Mouse (Mus musculus) forebrain, embryonic 11.5 days (tissue): ENCODE measurements around the gene Irx5. TPM values are rescaled to one million over a fixed set of nuclear protein-coding genes. Genes with fewer than 3 reads are reported as not detected.

Source experiments
- ATAC-seq: fragments of 200-750 bp; cut with Nextera tagmentation; replicated peaks from 2 replicates; pipeline ENCODE4 v1.8.0; 2017; ENCODE audit warnings: moderate TSS enrichment; ENCODE audit not compliant: low FRiP score
- DNase-seq: peaks from one replicate; pipeline ENCODE4 v3.0.0-alpha.2; 2017; ENCODE audit warnings: low spot score
- H3K27ac ChIP-seq: fragments of 300-500 bp; sonication (generic); 2 replicates; pipeline ENCODE4 v1.5.1; 2014; ENCODE audit warnings: low read depth, low read length
- H3K27me3 ChIP-seq: fragments of 300-500 bp; sonication (generic); 2 replicates; pipeline ENCODE4 v1.6.1; 2014; ENCODE audit warnings: mild to moderate bottlenecking, low read length, mixed read lengths; ENCODE audit not compliant: control insufficient read depth, insufficient read depth
- H3K36me3 ChIP-seq: fragments of 300-500 bp; sonication (generic); 2 replicates; pipeline ENCODE4 v1.6.1; 2014; ENCODE audit warnings: mild to moderate bottlenecking, low read length, moderate library complexity, mixed read lengths; ENCODE audit not compliant: control insufficient read depth, insufficient read depth
- H3K4me1 ChIP-seq: fragments of 300-500 bp; sonication (generic); replicated peaks from 2 replicates; pipeline ENCODE4 v1.6.1; 2014; ENCODE audit warnings: low read length, mixed read lengths; ENCODE audit not compliant: control insufficient read depth, insufficient read depth
- H3K4me2 ChIP-seq: fragments of 300-500 bp; sonication (generic); 2 replicates; pipeline ENCODE4 v1.6.1; 2014; ENCODE audit warnings: low read depth, mild to moderate bottlenecking, low read length, moderate library complexity, mixed read lengths; ENCODE audit not compliant: severe bottlenecking
- H3K4me3 ChIP-seq: fragments of 300-500 bp; sonication (generic); 2 replicates; pipeline ENCODE4 v1.5.1; 2014; ENCODE audit warnings: low read depth, low read length
- H3K9ac ChIP-seq: fragments of 300-500 bp; sonication (generic); 2 replicates; pipeline ENCODE4 v1.6.1; 2014; ENCODE audit warnings: low read length
- H3K9me3 ChIP-seq: fragments of 300-500 bp; sonication (generic); 2 replicates; pipeline ENCODE4 v1.6.1; 2016; ENCODE audit warnings: low read length, mixed read lengths; ENCODE audit not compliant: control insufficient read depth
- WGBS: fragments of 180-500 bp; shearing (Covaris S2); extraction: QIAGEN DNeasy Blood & Tissue Kit; methylation state at CpG from one replicate; pipeline ENCODE4 v1.1.7; 2014; 5-methylcytosine and 5-hydroxymethylcytosine counted together
- polyA plus RNA-seq: library from polyadenylated mRNA; unstranded; fragments of >200 nt; fragmentation: Nextera tagmentation; extraction: Ambion mirVana; gene quantifications from 2 replicates; pipeline ENCODE4 v1.2.1, GENCODE M21; 2014

Gene Irx5
- polyA plus RNA-seq, 1 experiment from 2014 or later = 9.0 TPM

GRCm38 (mm10) chr8:92364148-92364775 is 6.8 kb downstream of the Irx5 start:
- Histone ChIP-seq H3K27ac (no peak overlapping the region), H3K9ac (no peak overlapping the region), H3K27me3 (peaks cover 91% of the 10 kb centered on the region), H3K4me1 (peaks cover 25% of the 10 kb centered on the region), H3K4me2 (peak overlapping the region; percentile 31; the same call in 1 of the 2 replicates), H3K4me3 (no peak overlapping the region; the same call in 1 of the 2 replicates), H3K36me3 (no peaks in the 10 kb centered on the region), H3K9me3 (no peaks in the 10 kb centered on the region)
- ATAC-seq (no peak), DNase-seq (peak; percentile 85)
- 2% methylated on average over 20 of the region's 20 CpGs for WGBS

- WGBS = 9% methylated on average over 20 of the region's 20 CpGs
- ATAC-seq (no peak), DNase-seq (peak; percentile 67)
- peaks cover 89% of the 10 kb centered on the region for H3K27me3 ChIP-seq
- no peak overlapping the region for H3K27ac ChIP-seq
- no peak overlapping the region for H3K4me2 ChIP-seq
- no peaks in the 10 kb centered on the region for H3K9me3 ChIP-seq
- H3K4me3 ChIP-seq = no peak overlapping the region
- H3K36me3 ChIP-seq = no peaks in the 10 kb centered on the region
- H3K4me1 ChIP-seq = peaks cover 24% of the 10 kb centered on the region
- H3K9ac ChIP-seq = no peak overlapping the region
These were observed 7.4 kb downstream of the Irx5 start for GRCm38 (mm10) chr8:92364776-92365240.

GRCm38 (mm10) chr8:92365241-92365943 is 8.0 kb downstream of the Irx5 start:
- Histone ChIP-seq H3K4me3 (no peak overlapping the region), H3K27me3 (peaks cover 87% of the 10 kb centered on the region), H3K4me1 (peaks cover 18% of the 10 kb centered on the region), H3K9ac (no peak overlapping the region), H3K36me3 (no peaks in the 10 kb centered on the region), H3K9me3 (no peaks in the 10 kb centered on the region), H3K4me2 (peak overlapping the region; percentile 22), H3K27ac (no peak overlapping the region)
- DNase-seq (peak; percentile 73), ATAC-seq (no peak)
- WGBS = under 1% methylated on average over 36 of the region's 36 CpGs

- ATAC-seq (no peak), DNase-seq (no peak)
- Histone ChIP-seq H3K9me3 (no peaks in the 10 kb centered on the region), H3K27me3 (peaks cover 83% of the 10 kb centered on the region), H3K4me3 (no peak overlapping the region), H3K4me1 (peaks cover 17% of the 10 kb centered on the region), H3K9ac (no peak overlapping the region), H3K4me2 (peak overlapping the region; percentile 22; the same call in 1 of the 2 replicates), H3K36me3 (no peaks in the 10 kb centered on the region), H3K27ac (no peak overlapping the region)
- WGBS = 6% methylated on average over 26 of the region's 26 CpGs
These were observed 8.7 kb downstream of the Irx5 start for GRCm38 (mm10) chr8:92365944-92366735.

GRCm38 (mm10) chr8:92366736-92367267 is 9.4 kb downstream of the Irx5 start:
- Histone ChIP-seq H3K27me3 (peaks cover 78% of the 10 kb centered on the region), H3K4me3 (no peak overlapping the region), H3K4me2 (peak overlapping the region; percentile 11; the same call in 1 of the 2 replicates), H3K36me3 (no peaks in the 10 kb centered on the region), H3K9me3 (no peaks in the 10 kb centered on the region), H3K27ac (no peak overlapping the region), H3K4me1 (peaks cover 14% of the 10 kb centered on the region), H3K9ac (no peak overlapping the region)
- no peak for ATAC-seq
- WGBS = 5% methylated on average over 20 of the region's 20 CpGs
- DNase-seq = peak; percentile 64

- peak; percentile 53 for DNase-seq
- Histone ChIP-seq H3K9me3 (no peaks in the 10 kb centered on the region), H3K36me3 (no peaks in the 10 kb centered on the region), H3K4me1 (no peaks in the 10 kb centered on the region), H3K4me2 (no peak overlapping the region), H3K9ac (no peak overlapping the region), H3K4me3 (no peak overlapping the region), H3K27ac (no peak overlapping the region), H3K27me3 (no peaks in the 10 kb centered on the region; the same call in 1 of the 2 replicates)
- no peak for ATAC-seq
- WGBS = 32% methylated on average over 6 of the region's 6 CpGs
These were observed 22.1 kb downstream of the Irx5 start for GRCm38 (mm10) chr8:92379524-92379923.

- Histone ChIP-seq H3K4me2 (no peak overlapping the region), H3K4me3 (no peak overlapping the region), H3K27ac (no peak overlapping the region), H3K27me3 (no peaks in the 10 kb centered on the region; the same call in 1 of the 2 replicates), H3K9me3 (no peaks in the 10 kb centered on the region), H3K4me1 (no peaks in the 10 kb centered on the region), H3K36me3 (no peaks in the 10 kb centered on the region), H3K9ac (no peak overlapping the region)
- DNase-seq (no peak), ATAC-seq (no peak)
- WGBS = 30% methylated on average over 2 of the region's 2 CpGs
These were observed 23.1 kb downstream of the Irx5 start for GRCm38 (mm10) chr8:92380571-92380970.

GRCm38 (mm10) chr8:92387893-92388292 is 30.5 kb downstream of the Irx5 start:
- peak; percentile 37 for DNase-seq
- no peaks in the 10 kb centered on the region for H3K9me3 ChIP-seq
- no peaks in the 10 kb centered on the region for H3K4me1 ChIP-seq
- no peak for ATAC-seq
- no peaks in the 10 kb centered on the region for H3K27me3 ChIP-seq
- no peak overlapping the region for H3K9ac ChIP-seq
- WGBS = 66% methylated on average over 4 of the region's 4 CpGs
- H3K36me3 ChIP-seq = no peaks in the 10 kb centered on the region
- H3K27ac ChIP-seq = no peak overlapping the region
- H3K4me2 ChIP-seq = no peak overlapping the region
- H3K4me3 ChIP-seq = no peak overlapping the region
